Mouse (Mus musculus) olfactory bulb, adult 2 months (tissue): ENCODE measurements at regions not wholly inside any gene's neighbourhood (a gene's known extent, or its start where the extent isn't known, plus 50 kb on each side); places are given as distances from the start of the nearest gene placed in this dataset.

ENCODE experiments used
- H3K27ac ChIP-seq: fragments of 200-500 bp; 2 replicates; pipeline ENCODE4 v1.5.1; 2012; ENCODE audit warnings: low read depth, low read length; ENCODE audit not compliant: insufficient read depth
- H3K4me1 ChIP-seq: fragments of 200-500 bp; 2 replicates; pipeline ENCODE4 v1.6.1; 2012; ENCODE audit warnings: low read length; ENCODE audit not compliant: control insufficient read depth, insufficient read depth
- H3K4me3 ChIP-seq: fragments of 200-500 bp; 2 replicates; pipeline ENCODE4 v1.5.1; 2012; ENCODE audit warnings: mild to moderate bottlenecking, low read depth, low read length, moderate library complexity; ENCODE audit not compliant: insufficient read depth
- CTCF ChIP-seq: fragments of 200-500 bp; IDR thresholded peaks from 2 replicates; pipeline ENCODE4 v1.5.1; 2012; ENCODE audit warnings: low read depth, mild to moderate bottlenecking, low read length, moderate library complexity; ENCODE audit not compliant: insufficient read depth
- POLR2A ChIP-seq: fragments of 200-500 bp; IDR thresholded peaks from 2 replicates; pipeline ENCODE4 v1.6.1; 2012; ENCODE audit warnings: mild to moderate bottlenecking, low read depth, low read length, moderate library complexity; ENCODE audit not compliant: insufficient read depth
- WGBS: fragments of 180-500 bp; shearing (Covaris S2); methylation state at CpG from one replicate; pipeline ENCODE4 v1.1.7; 2018; 5-methylcytosine and 5-hydroxymethylcytosine counted together

- Histone ChIP-seq H3K4me3 (no peak overlapping the region), H3K4me1 (no peaks in the 10 kb centered on the region), H3K27ac (no peak overlapping the region)
- 93% methylated on average over 2 of the region's 2 CpGs for WGBS
- TF ChIP-seq CTCF (no peak), POLR2A (no peak)
Measured at GRCm38 (mm10) chr3:40169590-40169989, 361.5 kb upstream of the Intu start.

- TF ChIP-seq POLR2A, result no peak
- TF ChIP-seq CTCF, result no peak
- Histone ChIP-seq H3K4me1 (no peaks in the 10 kb centered on the region), H3K4me3 (no peak overlapping the region), H3K27ac (no peak overlapping the region)
- 73% methylated on average over 3 of the region's 3 CpGs for WGBS
Measured at GRCm38 (mm10) chr3:40179726-40180317, 351.3 kb upstream of the Intu start.

- no peak for TF ChIP-seq POLR2A
- no peak for TF ChIP-seq CTCF
Measured at GRCm38 (mm10) chr3:40185597-40186320, 345.3 kb upstream of the Intu start.

GRCm38 (mm10) chr3:40189529-40189928 is 341.6 kb upstream of the Intu start:
- Histone ChIP-seq H3K27ac (no peak overlapping the region), H3K4me3 (no peak overlapping the region), H3K4me1 (no peaks in the 10 kb centered on the region)
- TF ChIP-seq POLR2A (no peak), CTCF (no peak)
- 83% methylated on average over 6 of the region's 6 CpGs for WGBS

More at GRCm38 (mm10) chr3:40185597-40186320, 345.3 kb upstream of the Intu start:
- H3K27ac ChIP-seq, result no peak overlapping the region
- H3K4me1 ChIP-seq, result no peaks in the 10 kb centered on the region
- no peak overlapping the region for H3K4me3 ChIP-seq
- WGBS, result 88% methylated on average over 5 of the region's 5 CpGs

- H3K27ac ChIP-seq, result no peak overlapping the region
- H3K4me3 ChIP-seq, result no peak overlapping the region
- TF ChIP-seq POLR2A (no peak), CTCF (no peak)
- WGBS, result 78% methylated on average over 4 of the region's 4 CpGs
- no peaks in the 10 kb centered on the region for H3K4me1 ChIP-seq
Measured at GRCm38 (mm10) chr3:40190024-40190423, 341.1 kb upstream of the Intu start.

- Histone ChIP-seq H3K27ac (no peak overlapping the region), H3K4me3 (no peak overlapping the region), H3K4me1 (no peaks in the 10 kb centered on the region)
- WGBS, result 95% methylated on average over 4 of the region's 4 CpGs
- TF ChIP-seq POLR2A, result no peak
- TF ChIP-seq CTCF, result no peak
Measured at GRCm38 (mm10) chr3:40200174-40200573, 330.9 kb upstream of the Intu start.

GRCm38 (mm10) chr3:40206326-40206725 is 324.8 kb upstream of the Intu start:
- Histone ChIP-seq H3K27ac (no peak overlapping the region), H3K4me1 (no peaks in the 10 kb centered on the region), H3K4me3 (no peak overlapping the region)
- TF ChIP-seq POLR2A (no peak), CTCF (no peak)
- 44% methylated on average over 4 of the region's 4 CpGs for WGBS

GRCm38 (mm10) chr3:40211793-40212192 is 319.3 kb upstream of the Intu start:
- TF ChIP-seq CTCF (no peak), POLR2A (no peak)
- H3K4me3 ChIP-seq, result no peak overlapping the region
- no peak overlapping the region for H3K27ac ChIP-seq
- no peaks in the 10 kb centered on the region for H3K4me1 ChIP-seq

GRCm38 (mm10) chr3:40226772-40227171 is 304.3 kb upstream of the Intu start:
- Histone ChIP-seq H3K27ac (no peak overlapping the region), H3K4me1 (no peaks in the 10 kb centered on the region), H3K4me3 (no peak overlapping the region)
- 64% methylated on average over 1 of the region's 1 CpGs for WGBS
- TF ChIP-seq POLR2A, result no peak
- TF ChIP-seq CTCF, result no peak

GRCm38 (mm10) chr3:40243499-40244101 is 287.5 kb upstream of the Intu start:
- H3K4me3 ChIP-seq, result no peak overlapping the region
- 62% methylated on average over 4 of the region's 4 CpGs for WGBS
- H3K27ac ChIP-seq, result no peak overlapping the region
- TF ChIP-seq CTCF (no peak), POLR2A (no peak)
- no peaks in the 10 kb centered on the region for H3K4me1 ChIP-seq
